Mouse (Mus musculus) thymus, adult 18-20 months (tissue): Measurements from ENCODE around the gene 4933415A04Rik.
A peak's percentile ranks its signal among the peaks of the same experiment; 100 is the strongest.

Experiments
- DNase-seq, 2 experiments: peaks; one replicate each; pipeline ENCODE4 v3.0.0; 2022; ENCODE audit warnings: mixed read lengths in 2 of 2

4933415A04Rik gene

GRCm38 (mm10) chr11:43575376-43576151 is 11.3 kb upstream of the 4933415A04Rik start:
- no peak for DNase-seq

- DNase-seq, result no peak
Observed at GRCm38 (mm10) chr11:43577713-43578478, 8.9 kb upstream of the 4933415A04Rik start.

GRCm38 (mm10) chr11:43585211-43586005 is 1.4 kb upstream of the 4933415A04Rik start:
- no peak for DNase-seq

GRCm38 (mm10) chr11:43589530-43590072 is 2.8 kb downstream of the 4933415A04Rik start:
- no peak for DNase-seq

GRCm38 (mm10) chr11:43601440-43601839 is 14.6 kb downstream of the 4933415A04Rik start, which contains the start of gene Fabp6:
Gene Fabp6, minus strand, starts transcription at chr11:43601540.
- no peak for DNase-seq

GRCm38 (mm10) chr11:43604207-43604606 is 17.4 kb downstream of the 4933415A04Rik start:
- no peak for DNase-seq

GRCm38 (mm10) chr11:43604891-43605290 is 18.1 kb downstream of the 4933415A04Rik start:
- DNase-seq, result no peak

- DNase-seq, result no peak
Observed at GRCm38 (mm10) chr11:43605859-43606258, 19.0 kb downstream of the 4933415A04Rik start.

GRCm38 (mm10) chr11:43608440-43608839 is 21.6 kb downstream of the 4933415A04Rik start:
- DNase-seq, result no peak

GRCm38 (mm10) chr11:43610006-43610661 is 23.3 kb downstream of the 4933415A04Rik start:
- DNase-seq, result no peak

- DNase-seq, result no peak
Observed at GRCm38 (mm10) chr11:43610662-43611033, 23.8 kb downstream of the 4933415A04Rik start.

- peak in 1 of 2 experiments; percentile 11 for DNase-seq
Observed at GRCm38 (mm10) chr11:43612834-43613488, 26.1 kb downstream of the 4933415A04Rik start.

- DNase-seq, result no peak
Observed at GRCm38 (mm10) chr11:43617924-43618323, 31.1 kb downstream of the 4933415A04Rik start.

GRCm38 (mm10) chr11:43618403-43618802 is 31.6 kb downstream of the 4933415A04Rik start:
- no peak for DNase-seq

- DNase-seq, result no peak
Observed at GRCm38 (mm10) chr11:43621769-43622168, 34.9 kb downstream of the 4933415A04Rik start.

- DNase-seq, result no peak
Observed at GRCm38 (mm10) chr11:43624341-43624740, 37.5 kb downstream of the 4933415A04Rik start.

- no peak for DNase-seq
Observed at GRCm38 (mm10) chr11:43626300-43626926, 39.6 kb downstream of the 4933415A04Rik start.

- DNase-seq, result no peak
Observed at GRCm38 (mm10) chr11:43626927-43627645, 40.2 kb downstream of the 4933415A04Rik start.

GRCm38 (mm10) chr11:43631645-43632044 is 44.8 kb downstream of the 4933415A04Rik start:
- no peak for DNase-seq

GRCm38 (mm10) chr11:43632566-43632965 is 45.7 kb downstream of the 4933415A04Rik start:
- no peak for DNase-seq
